Mouse (Mus musculus): Measurements from ENCODE around the gene Mrgprb1. TPM values are rescaled to one million over a fixed set of nuclear protein-coding genes. Genes with fewer than 3 reads are reported as not detected.
"Not testable (repeated sequence)": the region's sequence is repeated elsewhere in the genome, so short reads cannot be mapped to it uniquely, and the experiment has no call there.

Gene Mrgprb1
- under 1 TPM; 0.34 to 0.45 TPM for total RNA-seq (2021)

DNA sequence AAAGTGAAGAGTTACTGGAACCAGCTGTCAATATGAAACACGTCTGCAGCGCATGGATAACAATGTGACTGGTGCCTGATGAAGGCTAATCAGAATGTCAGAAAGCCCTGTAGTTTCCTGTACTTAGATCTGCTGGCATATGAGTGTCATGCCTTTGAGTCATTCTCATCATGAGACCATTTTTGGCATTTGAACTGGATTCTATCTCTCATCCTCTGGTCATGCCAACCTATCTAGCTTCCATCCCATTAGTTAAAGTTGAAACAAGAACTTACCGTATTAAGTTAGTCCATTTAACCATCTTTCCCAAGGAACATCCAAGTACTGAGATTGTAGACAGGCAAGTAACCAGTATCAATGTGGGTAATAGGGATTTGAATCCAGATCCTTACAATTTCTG is at the start of gene Mrgprb1:
Gene Mrgprb1, minus strand, starts transcription at position 101 of the 400 bp plus-strand sequence.
- intact Hi-C loops (cut with DNase I): no loop called here

DNA sequence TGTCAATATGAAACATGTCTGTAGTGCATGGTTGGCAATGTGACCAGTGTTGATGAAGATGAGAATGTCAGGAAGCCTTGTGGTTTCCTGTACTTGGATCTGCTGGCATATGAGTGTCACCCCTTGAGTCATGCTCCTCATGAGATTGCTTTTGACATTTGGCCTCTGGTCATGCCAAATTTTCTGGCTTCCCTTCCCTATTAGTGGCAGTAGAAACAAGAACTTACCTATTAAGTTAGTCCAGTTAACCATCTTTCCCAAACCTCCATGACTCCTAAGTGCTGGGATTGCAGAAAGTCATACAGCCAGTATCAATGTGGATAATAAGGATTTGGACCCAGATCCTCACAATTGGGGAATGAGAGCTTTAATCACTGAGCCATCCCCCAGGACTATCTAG is 43.1 kb upstream of the Mrgprb1 start, which contains the start of gene Mrgprx2:
Gene Mrgprx2, minus strand, starts transcription at position 101 of the 400 bp plus-strand sequence.
- intact Hi-C loops (cut with DNase I): no loop called here
- DNase-seq: no peak

More for the DNA sequence above, at the start of gene Mrgprb1:
- DNase-seq: no peak

DNA sequence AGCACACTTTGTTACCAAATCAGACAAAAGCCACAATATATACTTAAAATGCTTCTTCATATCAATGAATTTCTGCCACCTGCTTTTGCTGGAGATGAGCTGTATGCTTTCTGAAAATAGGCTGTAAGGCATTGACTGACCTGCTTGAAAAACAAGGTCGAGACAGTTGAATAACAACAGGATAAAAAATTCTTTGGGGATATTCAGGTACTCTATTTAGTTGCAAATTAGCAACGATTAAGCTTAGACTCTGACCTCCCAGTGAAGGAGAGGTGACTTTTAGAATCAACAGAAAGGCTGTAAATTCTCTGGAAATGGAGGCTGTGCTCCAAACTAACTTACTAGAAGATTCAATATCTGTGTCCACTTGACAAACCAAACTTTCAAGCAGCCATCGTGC is 19.6 kb downstream of the Mrgprb1 start:
- no peak for DNase-seq

DNA sequence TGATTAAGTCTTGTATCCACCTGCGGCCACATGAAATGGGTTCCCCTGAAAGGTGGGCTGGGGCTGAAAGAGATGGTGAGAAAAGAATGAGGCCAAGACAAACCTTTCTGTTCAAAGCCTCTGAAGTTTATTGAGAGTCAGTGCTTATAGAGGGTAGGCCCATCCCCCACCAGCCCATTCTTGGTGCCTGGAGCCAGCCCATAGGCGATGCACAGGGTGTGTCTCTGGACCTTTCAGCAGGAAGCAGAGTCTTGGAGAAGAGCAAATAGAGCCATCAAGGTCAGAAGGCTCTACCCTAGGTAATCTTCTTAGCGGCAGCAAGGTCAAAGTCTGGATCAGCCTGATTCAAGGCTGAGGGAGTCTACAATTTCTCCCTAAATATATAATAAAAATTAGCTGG is 20.2 kb downstream of the Mrgprb1 start:
- DNase-seq; intact Hi-C loops (cut with DNase I): not testable (repeated sequence)

More for the DNA sequence above, 19.6 kb downstream of the Mrgprb1 start:
- intact Hi-C loops (cut with DNase I): no loop called here

Other genes starting within 250 kb of the Mrgprb1 start
- gene Mrgprb8, start 67.8 kb downstream of the Mrgprb1 start, total RNA-seq (2021): not detected
- gene Mrgprx2, start 43.0 kb upstream of the Mrgprb1 start, total RNA-seq (2021): not detected
- gene Mrgprb2, start 101.7 kb upstream of the Mrgprb1 start, total RNA-seq (2021): under 1 TPM; 0.12 to 0.25 TPM
- gene Mrgprb3, start 187.5 kb upstream of the Mrgprb1 start, total RNA-seq (2021): not detected

Measured in heart, postnatal 10 days (tissue).